Mouse (Mus musculus) heart, embryonic 15.5 days (tissue): ENCODE measurements around the gene Cebpb. TPM values are rescaled to one million over a fixed set of nuclear protein-coding genes. Genes with fewer than 3 reads are reported as not detected.

Experiments
- ATAC-seq: fragments of 200-750 bp; cut with Nextera tagmentation; replicated peaks from 2 replicates; pipeline ENCODE4 v1.8.0; 2017; ENCODE audit warnings: low read depth, moderate TSS enrichment; ENCODE audit not compliant: insufficient number of reproducible peaks, insufficient read depth, low FRiP score
- H3K27ac ChIP-seq: fragments of 300-500 bp; sonication (generic); 2 replicates; pipeline ENCODE4 v1.5.1; 2015; ENCODE audit warnings: mild to moderate bottlenecking, inconsistent platforms
- H3K27me3 ChIP-seq: fragments of 300-500 bp; sonication (generic); 2 replicates; pipeline ENCODE4 v1.6.1; 2015; ENCODE audit warnings: inconsistent platforms
- H3K36me3 ChIP-seq: fragments of 300-500 bp; sonication (generic); 2 replicates; pipeline ENCODE4 v1.6.1; 2015; ENCODE audit warnings: mild to moderate bottlenecking, inconsistent platforms
- H3K4me1 ChIP-seq: fragments of 300-500 bp; sonication (generic); replicated peaks from 2 replicates; pipeline ENCODE4 v1.6.1; 2015; ENCODE audit warnings: inconsistent platforms
- H3K4me2 ChIP-seq: fragments of 300-500 bp; sonication (generic); 2 replicates; pipeline ENCODE4 v1.6.1; 2015; ENCODE audit warnings: inconsistent platforms, mild to moderate bottlenecking, moderate library complexity
- H3K4me3 ChIP-seq: fragments of 300-500 bp; sonication (generic); 2 replicates; pipeline ENCODE4 v1.5.1; 2015; ENCODE audit warnings: mild to moderate bottlenecking, inconsistent platforms
- H3K9ac ChIP-seq: fragments of 300-500 bp; sonication (generic); 2 replicates; pipeline ENCODE4 v1.6.1; 2015; ENCODE audit warnings: mild to moderate bottlenecking, inconsistent platforms
- H3K9me3 ChIP-seq: fragments of 300-500 bp; sonication (generic); replicated peaks from 2 replicates; pipeline ENCODE4 v1.6.1; 2016; ENCODE audit warnings: inconsistent platforms
- WGBS: fragments of 180-500 bp; shearing (Covaris S2); methylation state at CpG from one replicate; pipeline ENCODE4 v1.1.7; 2015; ENCODE audit warnings: mixed read lengths; 5-methylcytosine and 5-hydroxymethylcytosine counted together
- polyA plus RNA-seq: library from polyadenylated mRNA; unstranded; fragments of >200 nt; fragmentation: Nextera tagmentation; extraction: Ambion mirVana; gene quantifications from 2 replicates; pipeline ENCODE4 v1.2.1, GENCODE M21; 2015

Cebpb gene
- polyA plus RNA-seq, 1 experiment from 2014 or later, result 10.2 TPM

DNA sequence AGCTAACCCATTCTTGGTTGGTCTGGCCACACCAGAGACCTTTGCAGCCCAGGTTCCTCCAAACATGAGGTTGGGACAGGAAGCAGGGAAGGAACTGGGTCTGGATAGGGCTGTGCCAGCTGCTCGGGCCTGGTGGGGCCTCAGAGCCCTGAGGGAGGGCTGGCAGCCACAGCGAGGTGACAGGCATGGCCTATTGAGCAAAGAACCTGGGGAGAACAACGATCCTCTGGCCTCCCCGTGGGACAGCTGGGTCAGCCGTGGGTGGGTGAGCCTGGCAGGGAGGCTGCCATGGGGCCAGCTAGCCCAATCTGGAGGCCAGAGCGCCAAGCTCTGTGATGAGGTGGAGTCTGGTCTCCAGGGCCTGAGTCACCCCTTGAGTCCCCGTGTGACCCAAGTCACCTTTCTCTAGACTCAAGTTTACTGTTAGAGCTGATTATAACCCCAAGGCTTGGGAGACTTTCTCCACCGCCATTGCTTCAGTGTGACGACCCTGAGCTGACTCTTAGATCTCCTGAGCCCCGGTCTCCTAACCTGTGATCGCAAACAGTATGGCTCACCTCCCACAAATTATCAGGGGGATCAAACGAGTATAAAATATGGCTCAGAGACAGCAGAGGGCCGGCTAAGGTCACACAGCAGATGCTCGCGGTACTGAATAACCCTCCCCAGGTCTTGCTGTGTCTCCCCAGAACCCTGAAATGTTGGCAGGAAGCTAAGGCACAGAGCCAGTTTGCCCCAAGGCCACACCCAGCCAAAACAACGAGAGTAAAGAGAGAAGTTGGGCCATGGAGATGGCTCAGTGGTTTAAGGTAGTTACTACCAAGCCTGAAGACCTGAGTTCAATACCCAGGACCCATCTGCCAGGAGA is 2.1 kb upstream of the Cebpb start:
- ATAC-seq, result no peak
- Histone ChIP-seq H3K36me3 (no peaks in the 10 kb centered on the region), H3K27me3 (peaks cover 16% of the 10 kb centered on the region), H3K4me3 (no peak overlapping the region), H3K4me2 (no peak overlapping the region), H3K4me1 (peaks cover 29% of the 10 kb centered on the region), H3K9ac (no peak overlapping the region), H3K27ac (no peak overlapping the region), H3K9me3 (no peaks in the 10 kb centered on the region)
- 78% methylated on average over 16 of the region's 16 CpGs for WGBS

DNA sequence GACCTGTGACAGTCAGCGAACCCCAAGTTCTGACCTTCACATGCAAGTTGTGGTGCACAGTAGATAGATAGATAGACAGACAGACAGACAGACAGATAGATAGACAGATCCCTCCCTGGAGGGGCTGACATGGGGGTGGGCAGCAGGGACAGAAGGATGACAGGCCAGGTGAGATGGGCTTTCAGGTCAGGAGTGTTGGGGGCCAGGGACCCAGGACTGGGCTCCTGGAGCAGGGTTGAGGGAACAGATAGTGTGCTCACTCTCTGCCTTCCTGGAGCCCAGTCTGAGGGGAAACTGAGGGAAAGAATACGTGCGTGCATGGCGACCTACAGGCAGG is 1.5 kb upstream of the Cebpb start:
- Histone ChIP-seq H3K27ac (no peak overlapping the region), H3K4me2 (no peak overlapping the region), H3K9ac (no peak overlapping the region), H3K4me1 (peaks cover 35% of the 10 kb centered on the region), H3K4me3 (no peak overlapping the region), H3K27me3 (peaks cover 16% of the 10 kb centered on the region), H3K9me3 (no peaks in the 10 kb centered on the region), H3K36me3 (no peaks in the 10 kb centered on the region)
- ATAC-seq, result no peak
- 88% methylated on average over 4 of the region's 4 CpGs for WGBS

DNA sequence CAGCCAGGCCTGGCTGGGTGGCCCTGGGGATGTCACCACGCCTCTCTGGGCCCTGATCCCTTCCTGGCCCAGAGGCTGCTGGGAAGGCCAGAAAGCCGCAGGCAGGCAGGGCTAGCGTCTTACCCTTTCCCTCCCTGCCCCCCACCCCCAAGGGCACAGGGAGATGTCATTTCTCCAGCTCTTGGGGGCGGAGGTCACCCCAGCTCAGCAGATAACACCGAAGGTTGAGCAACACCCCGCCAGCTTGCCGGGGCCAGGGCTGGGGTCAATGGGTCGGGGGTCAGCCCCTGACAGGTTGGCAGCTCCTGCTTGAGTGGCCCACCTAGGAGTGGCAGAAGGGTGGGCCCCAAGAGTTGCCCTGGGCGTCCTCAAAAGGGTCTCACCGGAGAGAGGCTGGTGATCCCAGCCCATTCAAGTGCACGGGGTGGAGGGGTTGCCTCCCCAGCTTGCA is 1.0 kb upstream of the Cebpb start:
- H3K27ac ChIP-seq, result no peak overlapping the region
- WGBS, result 68% methylated on average over 11 of the region's 11 CpGs
- no peaks in the 10 kb centered on the region for H3K9me3 ChIP-seq
- no peaks in the 10 kb centered on the region for H3K36me3 ChIP-seq
- H3K4me3 ChIP-seq, result no peak overlapping the region
- H3K4me2 ChIP-seq, result no peak overlapping the region
- peaks cover 16% of the 10 kb centered on the region for H3K27me3 ChIP-seq
- H3K4me1 ChIP-seq, result peaks cover 35% of the 10 kb centered on the region
- no peak for ATAC-seq
- no peak overlapping the region for H3K9ac ChIP-seq

DNA sequence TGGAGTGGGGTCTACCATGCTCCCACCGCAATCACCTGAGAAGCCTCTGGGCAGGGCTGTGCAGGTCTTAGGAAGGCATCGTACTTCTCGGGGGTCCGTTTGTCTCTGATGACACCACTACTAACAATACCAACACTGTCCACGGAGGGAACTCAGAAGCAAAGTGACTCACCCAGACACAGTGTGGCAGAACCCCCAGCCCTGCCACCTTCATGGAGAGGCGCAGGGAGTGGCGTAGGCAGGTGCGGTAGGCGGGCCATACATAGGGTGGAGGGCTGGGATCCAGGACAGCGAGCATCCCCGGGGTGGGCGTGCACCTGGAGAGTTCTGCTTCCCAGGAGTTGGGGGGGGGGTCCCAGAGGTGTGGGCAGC is 603 bp upstream of the Cebpb start:
- Histone ChIP-seq H3K4me3 (peak overlapping the region; percentile 75), H3K4me2 (peak overlapping the region; percentile 98), H3K4me1 (peaks cover 35% of the 10 kb centered on the region), H3K27me3 (peaks cover 16% of the 10 kb centered on the region), H3K9me3 (no peaks in the 10 kb centered on the region), H3K27ac (no peak overlapping the region), H3K36me3 (no peaks in the 10 kb centered on the region), H3K9ac (0 out of 2 replicates have a peak overlapping the region, but pooled peaks have one; percentile 84)
- 0 out of 2 replicates have a peak, but pooled peaks have one; percentile 5 for ATAC-seq
- WGBS, result 38% methylated on average over 12 of the region's 12 CpGs

DNA sequence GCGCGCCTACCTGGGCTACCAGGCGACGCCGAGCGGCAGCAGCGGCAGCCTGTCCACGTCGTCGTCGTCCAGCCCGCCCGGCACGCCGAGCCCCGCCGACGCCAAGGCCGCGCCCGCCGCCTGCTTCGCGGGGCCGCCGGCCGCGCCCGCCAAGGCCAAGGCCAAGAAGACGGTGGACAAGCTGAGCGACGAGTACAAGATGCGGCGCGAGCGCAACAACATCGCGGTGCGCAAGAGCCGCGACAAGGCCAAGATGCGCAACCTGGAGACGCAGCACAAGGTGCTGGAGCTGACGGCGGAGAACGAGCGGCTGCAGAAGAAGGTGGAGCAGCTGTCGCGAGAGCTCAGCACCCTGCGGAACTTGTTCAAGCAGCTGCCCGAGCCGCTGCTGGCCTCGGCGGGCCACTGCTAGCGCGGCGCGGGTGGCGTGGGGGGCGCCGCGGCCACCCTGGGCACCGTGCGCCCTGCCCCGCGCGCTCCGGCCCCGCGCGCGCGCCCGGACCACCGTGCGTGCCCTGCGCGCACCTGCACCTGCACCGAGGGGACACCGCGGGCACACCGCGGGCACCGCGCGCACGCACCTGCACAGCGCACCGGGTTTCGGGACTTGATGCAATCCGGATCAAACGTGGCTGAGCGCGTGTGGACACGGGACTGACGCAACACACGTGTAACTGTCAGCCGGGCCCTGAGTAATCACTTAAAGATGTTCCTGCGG is 945 bp downstream of the Cebpb start, which contains the start of gene Tmem189:
TSS of gene Tmem189 (minus strand) at position 322 of the 718 bp plus-strand sequence.
- peaks cover 14% of the 10 kb centered on the region for H3K27me3 ChIP-seq
- no peak for ATAC-seq

DNA sequence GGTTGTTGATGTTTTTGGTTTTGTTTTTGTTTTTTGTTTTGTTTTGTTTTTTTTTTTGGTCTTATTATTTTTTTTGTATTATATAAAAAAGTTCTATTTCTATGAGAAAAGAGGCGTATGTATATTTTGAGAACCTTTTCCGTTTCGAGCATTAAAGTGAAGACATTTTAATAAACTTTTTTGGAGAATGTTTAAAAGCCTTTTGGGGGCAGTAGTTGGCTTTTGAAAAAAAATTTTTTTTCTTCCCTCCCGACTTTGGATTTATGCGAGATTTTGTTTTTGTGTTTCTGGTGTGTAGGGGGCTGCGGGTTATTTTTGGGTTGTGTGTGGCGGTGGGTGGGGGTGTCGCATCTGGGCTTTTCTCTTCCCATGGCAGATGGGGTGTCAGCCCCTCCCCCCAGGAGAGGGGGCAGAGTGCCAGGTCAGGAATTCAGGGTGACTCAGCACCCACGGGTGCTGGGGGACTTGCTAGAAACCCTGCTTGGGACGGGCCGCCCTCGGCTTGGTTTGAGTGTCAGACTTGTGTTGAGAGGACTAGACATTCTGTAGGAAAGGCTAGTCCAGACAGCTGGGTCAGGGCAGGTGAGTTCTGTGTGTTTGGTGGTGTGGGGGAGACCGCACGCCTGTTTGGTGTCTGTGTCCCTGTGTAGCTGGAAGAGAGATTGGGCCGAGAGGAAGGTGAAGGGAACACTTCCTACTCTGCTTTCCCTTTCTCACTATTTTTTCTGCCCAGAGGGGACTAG is 1.7 kb downstream of the Cebpb start:
- Histone ChIP-seq H3K4me2 (peak overlapping the region; percentile 98), H3K36me3 (no peaks in the 10 kb centered on the region), H3K4me1 (peaks cover 33% of the 10 kb centered on the region), H3K9ac (peak overlapping the region; percentile 84), H3K27ac (no peak overlapping the region), H3K9me3 (peaks cover 4% of the 10 kb centered on the region; the same call in 1 of the 2 replicates), H3K4me3 (peak overlapping the region; percentile 75), H3K27me3 (peaks cover 11% of the 10 kb centered on the region)
- WGBS, result 39% methylated on average over 15 of the region's 15 CpGs
- ATAC-seq, result no peak

More for the DNA sequence above, 945 bp downstream of the Cebpb start, which contains the start of gene Tmem189:
- WGBS, result under 1% methylated on average over 99 of the region's 99 CpGs
- H3K4me1 ChIP-seq, result peaks cover 35% of the 10 kb centered on the region
- peak within 1 kb of the TSS; percentile 80 for H3K27ac ChIP-seq
- peak within 1 kb of the TSS; percentile 84 for H3K9ac ChIP-seq
- peak within 1 kb of the TSS; percentile 98 for H3K4me2 ChIP-seq
- H3K9me3 ChIP-seq, result no peaks in the 10 kb centered on the region
- H3K36me3 ChIP-seq, result no peaks in the 10 kb centered on the region
- H3K4me3 ChIP-seq, result peak within 1 kb of the TSS; percentile 75

DNA sequence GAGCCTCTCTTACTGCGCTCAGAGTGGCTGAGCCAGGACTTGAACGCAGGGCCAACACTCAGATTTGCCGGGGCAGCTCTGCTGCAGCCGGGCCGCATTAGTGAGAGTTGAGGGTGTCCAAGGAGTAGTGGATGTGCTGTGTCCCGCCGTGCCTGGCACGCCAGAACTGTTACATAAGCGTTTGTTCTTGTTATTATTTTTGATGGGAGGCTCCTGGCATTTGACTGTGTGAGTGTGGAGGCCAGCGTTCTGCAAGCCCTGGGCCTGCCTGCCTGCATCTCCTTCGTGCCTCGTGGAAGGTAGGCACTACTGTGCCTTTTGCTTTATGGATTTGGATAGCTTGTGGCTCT is 2.2 kb downstream of the Cebpb start:
- peak overlapping the region; percentile 98 for H3K4me2 ChIP-seq
- WGBS, result 77% methylated on average over 12 of the region's 12 CpGs
- peaks cover 4% of the 10 kb centered on the region; the same call in 1 of the 2 replicates for H3K9me3 ChIP-seq
- peak overlapping the region; percentile 75 for H3K4me3 ChIP-seq
- peaks cover 32% of the 10 kb centered on the region for H3K4me1 ChIP-seq
- peak overlapping the region; percentile 48 for H3K9ac ChIP-seq
- peaks cover 11% of the 10 kb centered on the region for H3K27me3 ChIP-seq
- no peak for ATAC-seq
- H3K27ac ChIP-seq, result no peak overlapping the region
- no peaks in the 10 kb centered on the region for H3K36me3 ChIP-seq

DNA sequence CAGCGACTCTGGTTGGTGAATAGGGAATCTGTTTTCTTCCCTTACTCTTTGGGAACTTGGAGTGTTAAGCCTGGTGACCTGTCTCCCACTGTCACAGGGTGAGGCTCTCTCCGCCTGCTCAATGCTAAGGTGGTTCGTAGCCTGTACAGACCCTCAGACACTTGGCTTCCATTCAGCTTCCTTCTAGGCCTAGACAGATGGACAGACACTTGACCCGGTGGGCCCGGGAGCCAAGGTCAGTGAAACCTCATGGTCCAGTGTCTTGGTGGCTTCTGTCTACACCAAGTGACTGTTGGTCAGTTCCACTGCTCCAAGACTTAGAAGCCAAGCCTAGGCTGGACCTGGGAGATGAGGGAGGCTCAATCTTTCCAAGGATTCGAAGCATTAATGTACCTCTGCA is 2.7 kb downstream of the Cebpb start:
- Histone ChIP-seq H3K9me3 (peaks cover 4% of the 10 kb centered on the region; the same call in 1 of the 2 replicates), H3K27me3 (peaks cover 11% of the 10 kb centered on the region), H3K4me1 (peaks cover 37% of the 10 kb centered on the region), H3K4me3 (peak overlapping the region; percentile 75), H3K27ac (no peak overlapping the region), H3K9ac (peak overlapping the region; percentile 48; the same call in 1 of the 2 replicates), H3K4me2 (peak overlapping the region; percentile 98), H3K36me3 (no peaks in the 10 kb centered on the region)
- no peak for ATAC-seq
- WGBS, result 84% methylated on average over 6 of the region's 6 CpGs

DNA sequence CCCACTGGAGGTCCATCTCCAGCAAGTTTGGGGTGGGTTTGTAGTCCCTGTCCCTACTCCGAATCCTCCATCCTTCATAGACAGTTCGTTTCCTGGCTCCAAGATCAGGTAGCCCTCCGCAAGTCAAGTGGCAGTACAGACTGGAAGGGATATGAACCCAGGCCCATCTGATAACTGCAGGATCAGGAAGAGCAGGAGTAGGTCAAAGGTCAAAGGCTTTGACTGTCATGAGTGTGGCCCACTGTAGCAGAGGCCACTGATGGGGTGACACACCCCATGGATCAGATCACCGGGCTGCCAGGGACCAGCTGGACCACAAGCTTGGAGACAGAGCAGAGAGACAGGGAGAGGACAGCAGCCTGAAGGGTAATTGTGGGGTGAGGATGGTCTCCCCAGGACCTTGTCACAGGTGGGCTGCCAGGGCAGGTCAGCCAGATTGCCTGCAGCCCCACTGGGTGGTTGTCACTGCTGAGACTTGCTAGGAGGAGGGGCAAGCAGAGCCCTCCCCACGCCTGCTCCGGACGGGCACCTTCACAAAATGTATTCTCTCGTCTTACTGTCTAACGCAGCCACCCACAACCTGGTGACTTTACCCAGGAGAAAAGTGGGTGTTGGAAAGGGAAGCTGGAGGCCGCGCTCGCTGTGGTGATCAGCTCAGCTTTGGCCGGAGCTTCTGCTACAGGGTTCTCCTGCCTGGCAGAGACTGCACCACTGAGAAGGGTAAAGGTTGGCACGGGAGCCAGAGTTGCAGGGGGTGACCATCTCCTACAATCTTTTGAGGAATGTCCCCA is 3.4 kb downstream of the Cebpb start:
- no peak overlapping the region for H3K27ac ChIP-seq
- ATAC-seq, result no peak
- peak overlapping the region; percentile 98 for H3K4me2 ChIP-seq
- H3K27me3 ChIP-seq, result peaks cover 11% of the 10 kb centered on the region
- peaks cover 39% of the 10 kb centered on the region for H3K4me1 ChIP-seq
- H3K36me3 ChIP-seq, result no peaks in the 10 kb centered on the region
- 89% methylated on average over 14 of the region's 14 CpGs for WGBS
- H3K4me3 ChIP-seq, result peak overlapping the region; percentile 75
- no peak overlapping the region for H3K9ac ChIP-seq
- peaks cover 4% of the 10 kb centered on the region; the same call in 1 of the 2 replicates for H3K9me3 ChIP-seq

DNA sequence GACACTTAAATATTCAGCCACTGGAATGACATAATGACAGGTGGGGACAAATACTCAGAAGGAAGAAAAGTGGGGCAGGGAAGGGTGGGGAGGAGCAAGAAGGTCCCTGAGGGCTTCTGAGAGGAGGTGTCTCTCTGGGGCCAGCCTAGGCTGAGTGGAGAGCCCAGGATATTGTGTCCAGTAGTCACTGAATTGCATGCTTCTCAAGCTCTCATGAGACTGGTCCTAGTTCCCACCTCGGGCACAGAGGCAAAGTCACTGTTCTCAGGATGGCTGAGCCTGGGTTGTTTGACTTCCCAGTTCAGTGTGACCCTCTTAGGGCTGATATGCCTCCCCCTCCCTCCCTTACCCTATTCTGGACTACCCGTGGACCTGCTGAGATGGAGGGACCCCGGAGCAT is 4.1 kb downstream of the Cebpb start:
- peaks cover 4% of the 10 kb centered on the region; the same call in 1 of the 2 replicates for H3K9me3 ChIP-seq
- no peak for ATAC-seq
- peaks cover 45% of the 10 kb centered on the region for H3K4me1 ChIP-seq
- no peak overlapping the region for H3K4me3 ChIP-seq
- H3K9ac ChIP-seq, result no peak overlapping the region
- no peak overlapping the region for H3K27ac ChIP-seq
- 62% methylated on average over 3 of the region's 3 CpGs for WGBS
- H3K4me2 ChIP-seq, result no peak overlapping the region
- H3K27me3 ChIP-seq, result peaks cover 4% of the 10 kb centered on the region
- H3K36me3 ChIP-seq, result no peaks in the 10 kb centered on the region
